Mouse (Mus musculus): Measurements from ENCODE around the gene Bcas3.

Bcas3 gene

DNA sequence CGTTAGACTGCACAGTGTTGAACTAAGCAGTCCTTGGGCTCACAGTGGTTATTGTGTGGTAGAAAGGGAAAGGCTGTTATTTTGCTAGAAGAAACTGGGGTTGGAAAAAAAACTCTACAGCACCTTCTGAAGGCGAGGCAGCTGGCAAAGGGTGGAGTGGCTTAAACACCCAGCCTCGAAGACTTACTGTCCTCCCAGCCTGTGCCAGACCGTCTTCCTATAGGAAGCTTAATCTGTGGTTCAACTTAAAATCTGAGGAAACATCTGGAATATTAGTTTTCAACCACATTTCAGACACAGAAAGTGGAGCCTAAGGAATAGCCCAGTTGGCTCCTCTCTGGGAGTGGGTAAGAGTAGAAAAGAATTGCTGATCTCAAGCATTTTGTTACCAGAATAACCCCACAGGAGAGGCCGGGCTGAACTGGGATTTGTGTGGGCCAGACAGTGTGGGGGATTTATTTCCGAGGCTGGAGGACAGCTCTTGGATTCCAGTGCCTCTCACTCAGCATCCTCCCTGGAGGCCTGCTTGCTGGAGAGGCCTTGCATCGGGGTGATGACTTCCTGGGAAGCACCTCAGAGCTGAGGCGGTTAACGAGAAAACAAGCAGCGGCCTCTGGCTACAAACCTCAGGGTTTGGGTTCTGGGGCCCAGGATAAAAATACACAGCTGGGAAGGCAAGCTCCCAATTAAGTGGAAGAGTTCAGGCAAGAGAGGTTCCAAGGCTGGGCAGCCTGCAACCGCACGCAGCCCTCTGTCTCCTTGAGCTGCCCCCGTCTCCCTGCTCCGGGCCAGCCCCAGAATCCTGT is 406.9 kb downstream of the Bcas3 start:
- DNase-seq = no peak

DNA sequence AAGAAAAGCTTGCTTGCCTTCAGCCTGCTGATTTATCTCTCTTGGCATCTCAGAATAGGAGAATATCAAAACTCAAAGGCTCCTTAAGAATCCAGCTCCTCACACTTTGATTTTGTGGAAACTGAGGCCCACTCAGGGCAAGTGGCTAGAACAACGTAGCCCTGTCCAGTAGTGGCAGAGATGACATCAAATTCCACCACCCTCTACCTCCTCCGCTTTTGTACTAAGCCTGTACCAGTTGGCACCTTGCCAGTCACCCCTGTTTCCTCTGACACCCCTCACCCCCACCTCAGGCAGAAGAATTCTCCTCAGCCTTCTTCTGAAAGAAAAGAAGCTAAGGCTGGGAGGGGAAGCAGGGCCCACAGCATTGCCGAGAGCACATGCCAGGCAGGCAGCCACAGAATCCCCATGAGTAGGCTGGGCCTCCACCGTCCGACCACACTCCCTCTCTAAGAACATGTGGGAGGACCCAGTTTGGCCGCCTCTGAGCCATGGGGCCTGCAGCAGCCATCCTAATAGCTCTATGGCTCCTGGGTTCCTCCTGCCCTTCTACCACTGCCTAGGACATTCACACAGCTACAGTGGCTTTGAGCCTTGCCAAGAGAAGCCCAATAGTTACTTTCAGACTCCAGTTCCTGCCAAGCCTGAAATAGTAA is 407.6 kb downstream of the Bcas3 start:
- DNase-seq = peak; percentile 15 to 16

DNA sequence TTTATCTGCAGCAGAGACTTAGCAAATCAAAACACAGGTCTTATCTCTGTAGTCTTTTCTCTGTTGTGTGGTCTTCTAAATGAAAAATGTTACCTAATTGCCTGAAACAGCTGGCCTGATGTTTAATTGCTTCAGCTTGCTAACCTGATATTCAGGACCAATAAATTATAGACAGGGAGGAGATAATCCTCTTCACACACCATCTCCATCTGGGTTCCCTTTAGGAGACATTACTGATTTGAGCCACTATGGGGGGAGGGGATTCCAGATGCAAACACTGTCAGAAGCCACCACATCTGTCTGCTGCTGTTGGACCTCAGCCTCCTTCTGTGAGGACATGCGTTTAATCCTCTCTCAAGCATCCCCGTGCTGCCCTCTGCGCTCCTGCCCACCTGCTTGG is 408.2 kb downstream of the Bcas3 start:
- no peak for DNase-seq

DNA sequence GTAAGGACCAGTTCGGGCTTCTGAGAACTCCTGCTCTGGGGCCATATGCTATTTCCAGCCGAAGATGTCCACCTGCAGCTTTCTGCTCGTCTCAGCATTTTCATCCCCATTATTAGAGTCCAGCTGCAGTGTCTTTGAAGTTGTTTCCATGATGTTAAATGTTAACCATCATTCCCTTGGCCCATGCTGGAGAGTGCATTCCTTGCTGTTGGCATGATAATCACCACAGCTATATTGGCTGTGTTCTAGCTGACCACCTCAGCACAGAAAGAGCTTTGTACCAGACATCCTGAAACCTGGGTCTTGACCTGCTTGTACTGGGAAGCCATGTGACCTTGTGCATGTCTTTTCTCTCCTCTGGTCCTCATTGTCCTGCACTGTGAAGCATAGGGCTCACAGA is 410.7 kb downstream of the Bcas3 start:
- DNase-seq = no peak

DNA sequence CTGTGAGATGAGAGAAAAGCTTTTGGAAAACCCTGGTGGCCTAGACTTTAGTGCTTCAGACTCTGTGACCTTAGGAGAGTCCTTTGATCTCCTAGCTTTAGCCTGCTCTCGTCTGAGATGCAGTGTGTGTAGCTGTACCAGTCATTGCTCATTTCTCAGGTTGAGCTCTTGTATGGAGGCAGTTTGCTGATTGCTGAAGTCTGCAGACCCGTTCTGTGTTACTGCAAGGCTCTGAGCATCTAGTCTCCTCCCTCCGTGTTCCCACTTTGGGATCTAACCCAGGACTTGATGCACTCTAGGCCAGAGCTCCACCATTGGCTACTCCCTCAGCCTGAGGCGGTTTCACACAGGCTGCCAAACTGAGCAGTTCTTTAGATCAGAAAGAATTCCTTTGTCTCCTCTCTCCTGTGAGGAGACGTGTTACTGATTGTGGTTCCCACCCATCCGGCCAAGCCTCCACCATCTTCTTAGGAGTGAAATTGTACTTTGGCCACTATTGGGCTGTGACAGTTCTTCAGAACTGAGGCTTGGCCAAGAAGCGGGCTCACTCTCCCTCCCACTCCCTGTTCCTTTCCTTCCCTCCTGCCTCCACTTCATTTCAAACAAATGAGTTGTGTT is 413.2 kb downstream of the Bcas3 start:
- no peak for DNase-seq

DNA sequence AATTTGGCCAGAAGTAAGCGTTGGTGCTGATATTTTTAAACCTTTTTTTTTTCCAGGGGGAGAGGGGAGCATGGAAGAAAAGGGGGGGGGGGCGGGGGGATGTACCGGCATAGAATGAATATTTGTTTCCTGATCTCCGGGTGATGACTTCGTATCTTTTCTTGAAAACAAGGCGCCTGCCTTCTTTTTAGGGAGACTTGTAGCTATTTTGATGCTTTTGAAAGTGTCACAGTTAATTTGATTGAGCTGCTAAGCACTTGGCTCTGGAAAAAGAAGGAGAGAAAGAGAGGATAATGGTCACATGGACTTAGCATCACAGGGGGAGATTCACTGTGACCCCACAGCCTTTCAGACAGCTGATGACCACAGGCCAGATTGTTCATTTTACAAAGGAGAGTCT is 413.8 kb downstream of the Bcas3 start:
- DNase-seq = no peak

DNA sequence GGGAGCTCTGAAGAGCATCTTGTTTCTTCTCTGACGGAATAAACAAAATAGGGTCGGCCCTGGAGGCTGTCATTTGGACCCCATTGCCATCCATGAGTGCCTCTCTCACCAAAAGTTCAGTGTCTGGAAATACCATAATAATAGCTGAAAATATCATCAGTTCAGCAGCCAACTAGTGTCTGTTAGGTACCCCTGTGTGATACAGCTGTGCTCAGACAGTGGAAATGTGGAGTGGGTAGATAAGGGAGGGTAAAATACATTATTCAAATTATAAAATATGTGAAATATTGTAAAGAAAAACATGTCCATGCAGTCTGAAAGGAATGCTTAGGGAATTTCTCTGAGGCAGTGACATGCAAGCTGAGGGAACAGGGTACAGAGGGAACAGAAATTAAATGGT is 416.8 kb downstream of the Bcas3 start:
- no peak for DNase-seq

DNA sequence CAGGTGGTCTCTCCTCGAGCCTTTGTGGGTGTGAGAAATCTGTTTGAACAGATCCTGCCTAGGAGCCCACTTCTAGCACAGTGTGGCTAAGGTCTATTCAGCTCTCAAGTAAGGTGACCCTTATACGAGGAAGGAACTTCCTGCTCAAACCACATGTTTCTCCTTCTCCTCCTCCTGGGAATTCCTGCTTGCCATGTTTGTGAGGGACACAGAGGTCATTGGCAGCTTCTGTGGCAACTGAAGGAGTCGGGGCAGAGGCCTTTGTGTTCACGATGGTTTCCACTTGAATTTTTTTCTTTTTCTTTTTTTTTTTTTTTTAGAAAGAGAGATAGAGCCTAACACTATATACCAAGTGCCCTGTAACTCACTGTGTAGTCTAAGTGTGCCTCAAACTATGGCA is 420.4 kb downstream of the Bcas3 start:
- DNase-seq = no peak

DNA sequence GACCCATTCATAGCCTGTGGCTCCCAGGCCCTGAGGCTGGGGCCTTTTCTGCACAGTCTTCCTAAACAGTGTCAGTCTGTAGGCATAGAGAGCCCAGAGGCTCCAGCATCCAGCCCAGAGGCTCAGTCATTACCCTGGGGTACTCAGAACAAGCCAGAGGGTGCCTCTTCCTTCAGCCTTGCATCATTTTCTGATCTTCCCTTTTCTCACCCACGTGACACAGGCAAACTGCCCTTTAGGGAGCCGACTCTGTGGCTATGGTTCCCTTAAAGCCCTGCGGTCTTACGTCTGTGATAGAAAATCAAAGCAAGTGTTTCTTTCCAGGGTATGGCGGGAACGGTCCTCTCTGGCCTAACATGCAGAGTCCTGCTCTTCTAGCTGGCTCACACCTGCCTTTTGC is 421.7 kb downstream of the Bcas3 start:
- no peak for DNase-seq

DNA sequence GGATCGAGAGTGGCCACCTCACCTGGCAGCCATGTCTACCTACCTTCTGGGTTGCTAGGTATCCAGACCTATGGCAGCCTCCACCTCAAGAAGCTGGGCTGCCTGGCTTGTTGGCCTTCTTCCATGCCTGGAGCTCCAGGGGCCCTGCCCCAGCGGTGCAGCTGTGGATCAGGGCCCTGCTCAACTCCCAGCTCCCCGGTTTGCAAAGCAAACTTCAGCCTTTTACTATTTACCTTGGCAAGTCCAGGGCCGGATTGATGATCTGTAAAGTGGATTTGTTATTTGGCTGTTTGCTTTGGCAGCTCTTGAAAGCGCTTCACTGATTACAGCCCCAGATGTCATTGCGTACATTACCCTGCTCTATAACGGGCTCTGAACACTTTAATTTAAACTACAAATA is 422.5 kb downstream of the Bcas3 start:
- DNase-seq = no peak

DNA sequence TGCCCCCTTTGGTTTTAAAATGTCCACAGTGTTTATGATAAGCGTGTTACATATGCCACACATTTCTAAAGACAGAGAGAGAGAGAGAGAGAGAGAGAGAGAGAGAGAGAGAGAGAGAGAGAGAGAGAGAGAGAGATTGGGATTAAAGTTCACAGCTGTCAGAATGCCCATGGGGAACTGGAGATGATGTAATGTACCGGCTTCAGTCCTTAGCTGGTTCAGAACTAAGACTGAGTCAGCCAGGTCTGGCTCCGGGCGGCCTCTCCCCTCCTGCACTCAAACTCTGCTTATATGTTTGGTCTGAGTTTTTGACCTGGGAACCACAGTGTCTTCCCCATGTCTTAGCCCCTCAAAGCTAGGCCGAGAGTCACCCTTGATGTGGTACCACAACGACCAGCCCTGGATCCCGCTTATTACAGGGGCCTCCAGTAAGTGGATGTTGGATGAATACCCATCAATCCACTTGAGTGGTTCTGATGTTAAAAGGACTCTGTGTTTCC is 423.9 kb downstream of the Bcas3 start:
- DNase-seq = no peak

DNA sequence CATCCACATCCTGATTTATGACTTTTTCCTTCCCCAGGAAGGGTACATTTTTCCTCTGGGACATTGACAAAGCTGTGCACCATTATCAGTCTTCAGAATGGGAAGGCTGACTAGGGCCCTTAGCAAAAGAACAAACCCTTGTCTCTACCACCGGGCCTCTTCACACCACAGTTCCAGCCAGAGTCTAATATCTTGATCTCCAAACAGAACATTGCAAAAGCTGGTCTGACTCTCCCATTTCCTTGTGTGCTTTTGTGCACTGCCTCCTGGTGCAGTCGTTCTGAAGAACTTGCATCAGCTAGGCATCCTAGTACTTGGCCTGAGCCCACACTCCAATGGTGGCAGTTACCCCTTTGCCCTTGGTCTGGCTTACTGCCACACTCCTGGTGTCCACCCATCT is 425.0 kb downstream of the Bcas3 start:
- no peak for DNase-seq

DNA sequence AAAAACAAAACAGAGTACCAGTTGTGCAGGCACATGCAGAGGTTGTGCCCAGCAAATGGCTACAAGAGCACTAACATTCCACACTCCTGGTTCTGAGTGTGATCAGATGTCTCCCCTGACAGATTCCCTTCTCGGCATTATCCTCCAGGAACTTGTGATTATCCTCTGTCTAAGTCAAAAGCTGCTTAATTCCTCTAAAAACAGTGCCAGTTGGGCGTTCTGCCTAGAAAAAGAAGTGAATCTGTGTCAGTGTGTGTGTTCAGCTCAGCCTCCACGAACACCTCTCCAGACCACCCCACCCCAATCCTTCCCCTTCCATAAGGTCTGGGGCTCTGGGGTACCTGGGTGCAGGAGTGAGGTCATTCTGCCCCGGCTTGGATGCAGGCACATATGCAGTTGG is 427.3 kb downstream of the Bcas3 start:
- no peak for DNase-seq

DNA sequence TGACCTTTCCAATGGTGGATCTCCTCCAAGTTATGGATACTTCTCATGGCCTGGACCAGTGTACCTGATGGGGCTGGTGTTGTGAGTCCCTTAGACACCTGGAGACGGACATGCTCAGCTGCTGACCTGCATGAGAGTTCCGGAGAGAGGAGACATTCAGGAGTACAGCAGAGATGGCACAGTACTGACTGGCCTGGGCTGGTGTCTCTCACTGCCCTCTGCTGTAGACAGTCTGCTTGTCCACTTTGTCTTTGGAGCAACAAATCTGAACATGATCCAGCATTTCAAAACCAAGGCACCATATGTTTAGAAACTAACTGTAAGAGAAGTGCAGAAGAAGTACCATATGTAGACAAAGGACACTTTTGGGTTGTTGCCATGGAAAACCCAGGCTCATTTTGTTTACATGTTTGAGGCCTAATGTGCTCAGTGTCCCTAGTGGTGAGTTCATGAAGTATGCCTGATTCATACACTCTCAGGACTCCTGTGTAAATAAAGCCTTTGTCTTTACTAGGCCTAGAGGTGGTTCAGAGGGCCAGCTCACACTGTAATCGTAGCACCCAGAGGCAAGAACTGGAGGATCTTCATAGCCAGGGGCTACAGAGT is 433.2 kb downstream of the Bcas3 start:
- no peak for DNase-seq

DNA sequence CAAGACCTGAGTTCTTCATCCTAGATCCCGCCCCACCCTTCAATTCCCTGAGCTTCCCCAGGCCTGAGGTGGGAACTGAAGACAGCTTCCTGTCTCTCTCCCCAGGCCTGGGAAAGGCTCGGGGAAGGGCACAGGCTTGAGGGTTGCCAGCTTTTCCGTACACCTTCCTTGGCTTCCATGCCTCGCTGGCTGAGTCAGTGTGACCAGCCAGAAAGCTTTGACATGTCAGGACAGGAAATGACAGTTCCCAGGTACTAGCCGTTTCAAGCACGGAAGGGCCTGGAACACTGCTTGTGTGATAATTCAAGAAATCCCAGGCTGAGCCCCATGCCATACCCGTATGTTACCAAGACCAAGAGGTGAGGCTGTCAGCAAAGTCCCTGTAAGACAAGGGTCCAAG is 436.8 kb downstream of the Bcas3 start:
- no peak for DNase-seq

DNA sequence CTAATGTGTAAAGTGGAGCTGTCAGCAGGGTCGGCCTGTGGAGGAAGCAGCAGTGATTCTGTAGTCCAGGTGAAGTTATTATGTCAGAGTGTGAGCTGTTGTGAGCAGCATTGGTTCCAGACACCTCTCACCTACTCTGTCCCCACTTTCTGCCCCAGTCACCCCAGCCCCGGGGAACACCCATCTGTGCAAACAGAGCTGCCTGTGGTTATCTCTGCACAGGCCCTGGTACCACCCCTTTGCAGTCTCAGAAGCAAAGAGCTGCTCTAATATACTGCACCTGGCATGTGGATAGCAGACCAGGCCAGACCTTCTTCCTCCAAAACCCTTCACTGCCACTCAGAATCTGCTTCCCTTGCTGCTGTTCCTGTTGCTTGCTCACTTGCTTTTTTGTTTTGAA is 437.3 kb downstream of the Bcas3 start:
- DNase-seq = no peak

DNA sequence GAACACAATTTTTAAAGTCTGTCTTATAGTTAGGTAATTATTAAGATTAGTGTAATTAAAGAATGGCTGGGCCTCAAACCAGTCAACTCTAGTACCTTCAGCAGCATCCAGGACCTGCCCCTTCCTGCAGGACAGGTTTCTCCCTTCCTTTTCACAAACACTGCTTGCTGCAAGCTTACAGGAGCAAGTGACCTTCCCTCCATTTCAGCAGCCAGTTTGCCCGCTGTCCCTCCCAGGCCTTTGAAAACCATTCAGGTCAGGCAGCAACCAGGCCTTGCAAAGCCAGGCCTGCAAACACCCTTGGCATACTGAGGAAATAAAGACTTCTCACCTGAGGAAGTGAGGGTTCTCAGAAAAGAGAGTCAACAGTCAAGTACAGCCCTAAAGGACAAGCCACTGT is 438.2 kb downstream of the Bcas3 start:
- no peak for DNase-seq

DNA sequence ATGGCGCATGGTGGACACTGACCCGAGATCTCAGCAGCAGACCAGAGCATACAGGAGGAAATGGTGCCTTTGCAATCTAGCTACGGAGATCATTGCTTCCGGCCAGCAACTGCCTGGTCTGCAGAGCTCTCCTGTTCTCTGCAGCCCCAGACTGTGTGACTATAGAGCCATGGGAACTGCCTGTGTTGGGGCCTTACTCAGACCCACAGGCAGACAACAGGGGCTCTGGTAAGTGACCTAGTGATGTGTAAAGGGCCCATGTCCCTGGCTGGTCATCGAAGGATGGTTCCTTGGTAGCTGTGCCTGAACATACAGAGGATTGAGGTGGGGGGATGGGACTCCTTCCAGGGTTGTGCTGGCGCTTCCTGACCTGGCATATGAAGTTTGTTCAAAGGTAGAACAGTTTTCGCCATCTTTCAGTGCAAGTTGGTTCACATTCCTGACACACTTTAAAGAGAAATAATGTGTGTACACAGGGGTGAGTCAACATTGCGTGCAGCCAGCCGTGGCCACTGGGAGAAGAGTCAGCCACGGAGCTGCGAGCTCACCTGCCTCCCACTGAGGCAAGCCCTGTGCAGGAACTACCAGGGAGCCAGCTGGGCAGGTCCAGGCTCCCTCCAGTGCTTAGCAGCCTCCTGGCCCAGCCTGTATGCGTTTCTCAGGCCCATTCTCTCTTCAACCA is 439.7 kb downstream of the Bcas3 start:
- no peak for DNase-seq

DNA sequence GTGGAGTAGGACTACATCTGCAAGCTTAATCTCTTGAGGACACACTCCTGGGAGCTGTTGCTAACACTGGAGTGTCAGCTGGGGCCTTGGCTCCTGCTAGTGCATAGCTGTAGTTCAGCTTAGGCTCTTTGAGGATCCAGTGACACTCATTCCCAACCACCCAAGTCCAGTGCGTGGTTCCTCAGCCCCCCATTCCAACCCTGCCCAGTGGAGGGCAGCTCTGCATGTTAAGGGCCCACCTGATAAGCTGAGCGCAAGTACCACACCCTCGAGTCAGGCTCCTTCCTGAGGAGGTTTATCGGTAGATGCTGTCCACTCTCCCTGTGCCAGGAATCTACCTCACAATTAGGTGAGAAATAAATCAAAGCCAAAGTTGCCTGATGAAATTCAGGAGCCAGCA is 446.5 kb downstream of the Bcas3 start:
- no peak for DNase-seq

DNA sequence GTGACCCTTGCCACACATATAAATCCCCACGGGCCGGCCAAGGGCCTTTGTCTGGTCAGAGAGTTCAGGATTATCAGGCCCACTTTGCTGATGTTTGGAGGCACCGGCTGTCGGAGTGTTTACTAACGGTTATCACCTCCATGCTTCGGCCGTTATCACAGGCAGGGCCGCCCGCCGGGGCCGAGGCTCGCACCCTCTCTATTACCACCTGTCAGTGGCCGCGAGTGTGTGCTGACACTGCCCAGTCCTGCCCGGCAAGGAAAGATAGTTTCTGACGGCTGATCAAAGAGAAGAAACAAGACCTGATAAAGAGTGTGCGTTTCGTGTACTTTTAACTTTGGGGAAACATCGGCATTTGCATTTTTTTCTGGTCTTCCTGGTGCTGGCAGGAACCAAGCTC is 446.9 kb downstream of the Bcas3 start:
- DNase-seq = no peak

DNA sequence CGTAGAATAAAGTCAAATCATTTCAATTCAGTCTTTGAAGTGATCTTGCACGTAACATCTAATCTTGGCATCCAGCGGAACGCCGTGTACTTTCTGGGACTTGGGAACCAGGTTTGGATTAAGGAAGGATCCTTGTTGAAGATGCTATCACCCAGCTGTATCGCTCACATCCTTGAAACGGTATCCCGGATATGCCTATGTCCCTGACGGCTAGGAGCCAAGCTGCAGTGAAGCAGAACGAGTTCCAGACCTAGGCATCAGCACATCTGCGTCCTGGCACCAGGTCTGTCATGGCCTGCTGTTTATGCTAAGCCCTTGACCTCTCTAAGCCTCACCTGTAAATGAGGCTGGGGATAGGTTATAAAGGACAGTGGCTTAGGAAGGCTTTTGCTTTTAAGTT is 447.4 kb downstream of the Bcas3 start:
- DNase-seq = no peak

DNA sequence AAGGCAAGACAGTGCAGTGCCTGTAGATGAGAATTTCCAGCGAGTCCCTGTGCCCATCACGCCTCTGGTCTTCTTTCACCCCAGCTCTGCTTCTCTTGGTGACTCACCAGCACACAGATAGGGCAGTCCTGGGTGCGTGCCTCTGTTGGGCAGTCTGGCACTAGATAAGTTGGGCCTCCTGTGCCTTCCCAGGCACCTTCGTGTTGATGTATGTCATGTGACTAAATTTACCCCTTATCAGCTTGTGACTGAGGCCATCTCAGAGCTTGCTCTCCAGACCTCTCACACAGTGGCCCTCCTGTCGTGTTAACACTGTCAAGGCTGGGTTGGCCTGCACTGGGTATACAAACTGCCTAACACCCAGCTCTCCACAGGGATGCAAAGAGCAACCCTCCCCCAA is 451.1 kb downstream of the Bcas3 start:
- DNase-seq = no peak

DNA sequence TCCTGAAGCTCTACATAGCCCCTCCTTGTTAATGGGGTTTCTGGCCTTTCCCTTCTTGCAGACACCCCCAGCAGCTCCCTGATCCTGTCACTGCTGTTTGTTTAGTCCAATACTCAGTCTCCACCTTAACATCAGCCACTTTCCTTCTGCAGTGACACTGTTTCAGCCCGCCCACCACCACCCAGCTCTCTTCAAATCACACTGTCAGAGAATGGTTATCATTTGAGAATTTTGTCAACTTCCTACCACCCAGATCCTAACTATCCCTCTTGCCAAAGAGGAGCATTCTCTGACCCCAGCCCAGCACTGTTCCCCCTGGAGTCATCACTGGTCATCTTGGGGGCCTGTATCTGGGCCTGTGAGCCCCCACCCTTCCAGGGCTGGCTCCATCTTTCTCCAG is 452.8 kb downstream of the Bcas3 start:
- DNase-seq = no peak

Data from cerebellum, postnatal 25 days (tissue).